Mouse (Mus musculus) lung, adult 2 months (tissue): ENCODE measurements at regions not wholly inside any gene's neighbourhood (a gene's known extent, or its start where the extent isn't known, plus 50 kb on each side); places are given as distances from the start of the nearest gene placed in this dataset.

Experiments
- CTCF ChIP-seq: fragments of 200-500 bp; IDR thresholded peaks from 2 replicates; pipeline ENCODE4 v1.5.1; 2011; ENCODE audit warnings: mild to moderate bottlenecking, low read length, control low read depth; ENCODE audit not compliant: insufficient read depth
- POLR2A ChIP-seq: fragments of 200-500 bp; IDR thresholded peaks from 2 replicates; pipeline ENCODE4 v1.6.1; 2011; ENCODE audit warnings: low read depth, mild to moderate bottlenecking, control low read depth, low read length, borderline replicate concordance; ENCODE audit errors: extremely low read depth

GRCm38 (mm10) chr13:113484159-113484762 is 134.1 kb downstream of the Snx18 start:
- TF ChIP-seq CTCF (no peak), POLR2A (no peak)
